Mouse (Mus musculus) mature B cell (primary cell): Measurements from ENCODE around the gene Kri1.
"Not testable (repeated sequence)": the region's sequence is repeated elsewhere in the genome, so short reads cannot be mapped to it uniquely, and the experiment has no call there.

ENCODE experiments used
- in situ Hi-C: fragments of 300-500 bp; cut with MboI; formaldehyde crosslinking; loops from 2 replicates; pipeline ENCODE4 v1.14.3; 2019

Gene Kri1

DNA sequence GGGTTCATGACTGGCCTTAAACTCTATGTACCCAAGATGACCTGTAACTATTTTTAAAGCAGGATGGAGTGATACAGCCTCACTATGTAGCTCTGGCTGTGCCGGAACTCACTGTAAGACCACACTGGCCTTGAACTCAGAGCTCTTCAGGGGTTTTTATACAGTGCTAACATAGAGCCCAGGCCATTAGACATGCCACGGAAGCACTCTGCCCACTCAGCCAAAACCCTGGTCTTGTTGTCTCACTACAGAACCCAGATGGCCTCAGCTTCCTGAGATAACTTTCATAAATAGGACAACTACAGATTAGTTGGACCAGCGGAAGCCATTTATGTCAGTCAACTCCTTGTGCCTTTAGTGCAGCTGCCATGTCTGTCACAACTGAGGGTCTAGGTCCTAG is 13.4 kb downstream of the Kri1 start:
- in situ Hi-C loops, result no loop called here

DNA sequence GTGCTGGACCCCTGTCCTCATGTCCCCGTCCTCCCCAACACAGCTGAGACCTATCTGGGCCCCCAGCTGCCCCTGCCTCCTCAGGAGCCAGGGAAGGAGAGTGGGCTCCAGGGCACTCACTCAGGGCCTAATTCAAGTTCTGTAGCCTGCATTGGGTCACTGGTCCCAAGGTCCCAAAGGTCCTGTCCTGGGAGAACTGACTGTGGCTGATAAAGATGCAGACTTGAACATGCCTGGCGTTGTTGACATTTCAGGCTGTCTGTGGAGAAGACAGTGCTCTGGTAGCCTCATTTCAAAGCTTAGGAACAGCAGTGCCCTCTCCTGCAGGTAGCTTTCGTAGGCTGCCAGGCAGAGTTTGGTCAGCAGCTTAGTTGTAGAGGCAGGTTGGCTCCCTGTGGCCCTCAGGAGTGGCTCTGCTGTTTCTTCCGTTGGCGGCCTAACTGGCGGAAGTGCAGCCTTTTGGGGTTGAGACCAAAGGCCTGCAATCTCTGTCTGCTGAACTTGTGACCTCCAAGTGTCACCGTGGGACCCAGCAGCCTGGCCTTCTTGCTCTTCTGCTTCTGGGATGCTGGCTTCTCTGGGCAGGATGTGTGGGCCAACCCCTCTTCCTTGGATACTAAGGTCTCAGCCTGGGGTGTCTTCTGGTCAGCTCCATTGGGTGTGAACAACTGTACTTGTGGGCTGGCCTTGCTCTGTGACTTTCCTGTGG is 14.1 kb downstream of the Kri1 start:
- in situ Hi-C loops, result no loop called here

DNA sequence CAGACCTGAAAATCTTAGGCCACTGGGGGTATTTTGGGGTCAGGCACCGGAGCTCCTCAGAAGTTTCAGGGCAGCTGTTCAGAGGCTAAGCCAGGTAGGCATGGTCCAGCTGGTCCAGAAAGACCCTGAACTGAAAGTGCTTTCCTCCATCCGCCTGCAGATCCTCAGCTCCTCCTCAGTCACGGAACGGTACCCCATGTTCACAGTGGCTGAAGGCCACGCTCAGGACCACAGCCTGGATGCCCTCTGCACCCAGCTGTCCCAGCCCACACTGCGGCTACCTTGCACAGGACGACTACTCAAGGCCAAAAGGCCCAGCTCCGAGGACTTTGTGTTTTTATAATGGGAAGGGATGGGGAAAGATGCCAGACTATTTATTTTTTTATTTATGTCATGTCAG is 14.7 kb downstream of the Kri1 start:
- in situ Hi-C loops, result no loop called here

DNA sequence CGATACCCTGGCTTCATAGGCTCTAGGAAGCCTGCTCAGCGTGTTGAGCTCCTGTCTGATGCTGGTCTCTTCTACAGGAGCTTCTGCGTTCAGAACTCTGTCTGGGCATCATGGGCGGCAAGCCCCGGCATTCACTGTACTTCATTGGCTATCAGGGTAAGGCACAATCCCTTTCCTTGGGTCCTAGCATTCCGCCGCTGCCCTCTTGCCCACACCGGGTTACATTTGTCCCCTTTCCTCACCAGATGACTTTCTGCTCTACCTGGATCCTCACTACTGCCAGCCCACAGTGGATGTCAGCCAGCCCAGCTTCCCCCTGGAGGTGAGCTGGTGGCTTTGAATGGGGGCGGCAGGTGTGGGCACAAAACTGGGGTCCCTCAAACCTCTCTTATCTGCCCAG is 15.4 kb downstream of the Kri1 start:
- in situ Hi-C loops, result no loop called here

DNA sequence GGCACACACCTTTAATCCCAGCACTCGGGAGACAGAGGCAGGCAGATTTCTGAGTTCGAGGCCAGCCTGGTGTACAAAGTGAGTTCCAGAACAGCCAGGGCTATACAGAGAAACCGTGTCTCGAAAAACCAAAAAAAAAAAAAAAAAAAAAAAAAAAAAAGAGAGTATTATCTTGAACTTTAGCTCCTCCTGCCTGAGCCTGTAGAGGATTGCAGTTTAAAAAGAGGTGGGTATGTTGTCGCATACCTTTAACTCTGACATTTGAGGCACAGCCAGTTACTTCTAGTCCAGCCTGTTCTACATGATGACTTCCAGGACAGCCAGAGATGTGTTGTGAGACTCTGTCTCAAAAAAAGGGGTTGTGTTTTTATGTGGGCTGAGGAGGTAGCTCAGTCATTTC is 18.2 kb downstream of the Kri1 start:
- in situ Hi-C loops, result not testable (repeated sequence)

DNA sequence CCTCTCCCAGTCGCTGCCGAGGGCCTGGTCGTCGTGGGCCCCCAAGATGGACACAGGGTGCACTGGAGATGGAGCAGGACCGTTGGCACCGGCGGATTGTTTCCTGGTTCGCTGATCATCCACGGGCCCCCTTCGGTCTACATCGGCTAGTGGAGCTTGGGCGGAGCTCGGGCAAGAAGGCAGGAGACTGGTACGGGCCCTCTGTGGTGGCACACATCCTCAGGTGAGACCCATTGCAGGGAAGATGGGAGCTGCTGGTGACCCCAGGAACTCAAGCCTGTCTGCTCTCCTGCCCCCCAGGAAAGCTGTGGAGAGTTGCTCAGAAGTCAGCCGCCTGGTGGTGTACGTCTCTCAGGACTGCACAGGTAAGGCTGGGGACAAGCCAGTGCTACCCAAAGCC is 19.5 kb downstream of the Kri1 start:
- in situ Hi-C loops, result no loop called here

DNA sequence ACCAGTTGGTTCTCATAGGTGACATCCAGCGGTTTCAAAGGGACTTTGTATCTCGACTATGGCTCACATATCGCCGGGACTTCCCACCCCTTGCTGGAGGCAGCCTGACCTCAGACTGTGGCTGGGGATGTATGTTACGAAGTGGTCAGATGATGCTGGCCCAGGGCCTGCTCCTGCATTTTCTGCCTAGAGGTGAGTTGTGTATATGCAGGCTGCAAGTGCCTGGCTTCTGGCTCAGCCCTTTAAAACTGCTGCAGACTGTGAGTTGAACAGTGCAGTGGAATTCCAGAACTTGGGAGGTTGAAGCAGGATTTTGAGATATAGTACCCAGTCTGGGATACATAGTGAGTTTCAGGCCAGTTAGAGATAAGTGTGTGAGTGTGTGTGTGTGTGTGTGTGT is 20.9 kb downstream of the Kri1 start:
- in situ Hi-C loops, result no loop called here

DNA sequence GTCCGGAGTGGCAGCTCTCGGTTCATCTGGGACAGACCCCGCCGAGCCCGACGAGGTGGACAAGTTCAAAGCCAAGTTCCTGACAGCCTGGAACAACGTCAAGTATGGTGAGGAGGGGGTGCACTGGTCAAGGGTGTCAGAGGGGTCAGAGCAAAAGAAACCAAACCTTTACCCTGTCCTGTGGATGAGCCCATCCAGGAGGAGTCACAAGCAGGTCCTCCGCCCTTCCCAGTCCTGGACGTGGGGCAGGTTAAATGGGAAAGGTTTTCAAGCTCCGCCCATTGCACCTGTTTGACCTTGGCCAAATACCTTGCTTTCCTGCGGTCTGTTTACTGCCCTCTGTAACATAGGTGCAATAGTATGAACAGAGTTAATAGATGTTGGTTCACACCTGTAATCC is 22.2 kb downstream of the Kri1 start:
- in situ Hi-C loops, result no loop called here

DNA sequence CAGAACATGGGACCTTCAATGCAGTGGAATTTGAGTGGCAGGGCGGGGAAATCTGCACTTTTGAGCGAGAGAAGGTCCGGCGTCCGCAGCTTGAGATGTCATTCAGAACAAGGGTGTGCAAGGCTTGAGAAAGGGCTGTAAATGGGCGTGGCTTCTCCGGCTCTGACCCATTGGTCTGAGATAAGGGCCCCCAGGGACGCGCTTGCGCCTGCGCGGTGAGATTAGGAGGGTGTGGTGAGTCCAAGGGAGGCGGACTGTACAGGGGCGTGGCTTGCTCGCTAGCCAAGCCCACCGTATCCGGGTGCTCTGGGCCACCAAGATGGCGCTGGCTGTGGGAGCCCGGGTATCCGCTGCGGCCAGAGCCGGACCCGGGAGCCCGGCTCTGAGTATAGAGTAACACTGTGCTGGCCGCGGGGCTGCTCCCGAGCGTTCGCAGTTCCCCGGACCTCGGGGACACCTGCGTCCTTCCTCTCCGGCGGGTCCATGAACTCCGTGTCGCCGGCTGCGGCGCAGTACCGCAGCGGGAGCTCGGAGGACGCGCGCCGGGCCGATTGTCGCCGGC is 22.7 kb downstream of the Kri1 start, which contains the start of gene Atg4d:
TSS of gene Atg4d (plus strand) at position 294 of the 562 bp plus-strand sequence.
- in situ Hi-C loops, result no loop called here

DNA sequence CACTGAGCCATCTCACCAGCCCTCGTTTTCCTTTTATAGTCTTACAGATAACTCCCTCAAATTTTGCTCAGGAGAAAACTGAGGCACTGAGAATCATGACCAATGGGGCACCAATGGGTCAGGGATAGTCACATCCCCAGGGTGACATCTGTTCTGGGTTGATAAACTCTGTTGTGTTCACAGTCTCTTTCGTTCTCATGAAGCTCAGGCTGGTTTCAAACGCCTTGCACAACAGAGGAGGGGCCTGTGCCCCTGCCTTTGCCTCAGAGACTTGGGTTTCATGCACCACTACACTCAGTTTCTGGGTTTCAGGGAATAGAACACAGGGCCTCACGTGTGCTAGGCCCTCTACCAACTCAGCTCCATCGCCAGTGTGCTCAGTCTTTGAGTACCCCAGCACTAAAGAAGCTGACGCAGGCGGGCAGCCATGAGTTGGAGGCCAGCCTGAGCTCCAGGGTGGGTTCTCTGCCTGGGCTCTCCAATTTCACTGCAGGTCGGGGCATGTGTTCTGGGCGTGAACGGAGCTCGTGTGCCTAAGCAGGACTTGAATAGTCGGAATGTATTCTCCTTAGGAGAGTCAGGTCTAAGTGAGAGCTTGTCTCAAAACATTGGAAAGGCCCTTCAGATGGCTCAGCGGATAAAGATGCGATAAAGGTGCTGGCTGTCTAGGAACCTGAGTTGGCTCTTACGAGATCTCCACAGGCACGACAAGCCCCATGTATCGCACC is 23.3 kb downstream of the Kri1 start:
- in situ Hi-C loops, result no loop called here

DNA sequence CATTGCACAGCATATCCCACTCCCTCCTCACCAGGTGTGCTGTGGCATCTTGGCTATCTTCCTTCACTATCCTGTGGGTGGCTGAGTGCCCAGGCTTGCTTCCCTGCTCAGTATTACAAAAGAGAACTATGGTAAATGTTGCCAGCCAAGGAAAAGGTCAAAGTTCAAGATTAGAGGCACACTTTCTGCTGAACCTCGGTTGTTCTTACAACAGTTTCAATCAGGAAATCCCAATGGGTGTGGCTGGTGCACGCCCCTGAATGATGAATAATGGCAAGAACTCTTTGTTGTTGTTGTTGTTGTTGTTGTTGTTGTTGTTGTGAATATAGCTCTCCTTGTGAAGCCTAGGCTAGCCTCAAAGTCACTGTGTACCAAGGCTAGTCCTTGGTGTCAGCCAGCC is 25.9 kb downstream of the Kri1 start:
- in situ Hi-C loops, result no loop called here

DNA sequence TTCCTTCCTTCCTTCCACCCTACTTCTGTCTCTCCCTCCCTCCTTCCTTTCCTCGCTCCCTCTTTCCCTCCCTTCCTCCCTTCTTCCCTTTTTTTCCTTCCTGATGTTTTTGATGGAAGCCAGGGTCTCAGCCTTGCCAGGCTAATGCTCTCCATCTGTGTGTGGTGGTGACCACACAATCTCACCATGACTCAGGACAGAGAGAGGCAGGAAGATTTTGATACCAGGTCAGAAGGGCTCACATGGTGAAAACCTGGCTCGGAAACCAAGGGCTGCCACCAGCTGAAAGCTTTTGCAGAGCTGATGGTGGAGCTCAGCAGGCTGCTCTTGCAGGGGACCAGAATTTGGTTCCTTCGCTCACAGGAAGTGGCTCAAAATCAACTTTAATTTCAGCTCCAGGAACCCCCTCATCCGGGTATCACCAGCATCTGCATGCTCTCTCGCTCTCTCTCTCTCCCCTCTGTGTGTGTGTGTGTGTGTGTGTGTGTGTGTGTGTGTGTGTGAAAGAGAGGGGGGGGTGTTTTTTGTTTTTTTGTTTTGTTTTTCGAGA is 27.2 kb downstream of the Kri1 start:
- in situ Hi-C loops, result no loop called here

DNA sequence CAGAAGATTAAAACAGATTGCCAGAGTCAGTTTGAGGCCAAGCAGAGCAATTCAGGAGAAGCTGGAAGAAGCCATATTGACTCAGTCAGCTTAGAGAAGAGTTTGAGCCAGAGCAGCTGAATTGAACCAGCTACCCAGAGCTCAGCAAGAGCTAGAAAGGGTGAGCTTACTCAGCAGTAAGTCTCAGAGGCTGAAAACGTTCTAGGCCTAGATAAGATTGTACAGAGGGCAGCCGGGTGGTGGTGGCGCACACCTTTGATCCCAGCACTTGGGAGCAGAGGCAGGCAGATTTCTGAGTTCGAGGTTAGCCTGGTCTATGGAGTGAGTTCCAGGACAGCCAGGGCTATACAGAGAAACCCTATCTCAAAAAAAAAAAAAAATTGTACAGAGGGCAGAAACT is 31.4 kb downstream of the Kri1 start:
- in situ Hi-C loops, result not testable (repeated sequence)

DNA sequence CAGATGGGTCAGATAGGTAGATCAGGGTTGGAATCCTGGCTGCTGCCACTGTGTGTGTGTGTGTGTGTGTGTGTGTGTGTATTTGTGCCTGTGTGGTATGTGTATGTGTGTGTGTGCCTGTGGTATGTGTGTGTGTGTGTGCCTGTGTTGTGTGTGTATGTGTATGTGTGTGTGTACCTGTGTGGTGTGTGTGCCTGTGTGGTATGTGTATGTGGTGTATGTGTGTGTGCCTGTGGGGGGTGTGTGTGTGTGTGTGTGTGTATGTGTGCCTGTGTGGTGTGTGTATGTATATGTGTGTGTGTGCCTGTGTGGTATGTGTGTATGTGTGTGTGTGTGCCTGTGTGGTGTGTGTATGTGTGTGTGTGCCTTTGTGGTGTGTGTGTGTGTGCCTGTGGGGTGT is 33.1 kb downstream of the Kri1 start:
- in situ Hi-C loops, result no loop called here

DNA sequence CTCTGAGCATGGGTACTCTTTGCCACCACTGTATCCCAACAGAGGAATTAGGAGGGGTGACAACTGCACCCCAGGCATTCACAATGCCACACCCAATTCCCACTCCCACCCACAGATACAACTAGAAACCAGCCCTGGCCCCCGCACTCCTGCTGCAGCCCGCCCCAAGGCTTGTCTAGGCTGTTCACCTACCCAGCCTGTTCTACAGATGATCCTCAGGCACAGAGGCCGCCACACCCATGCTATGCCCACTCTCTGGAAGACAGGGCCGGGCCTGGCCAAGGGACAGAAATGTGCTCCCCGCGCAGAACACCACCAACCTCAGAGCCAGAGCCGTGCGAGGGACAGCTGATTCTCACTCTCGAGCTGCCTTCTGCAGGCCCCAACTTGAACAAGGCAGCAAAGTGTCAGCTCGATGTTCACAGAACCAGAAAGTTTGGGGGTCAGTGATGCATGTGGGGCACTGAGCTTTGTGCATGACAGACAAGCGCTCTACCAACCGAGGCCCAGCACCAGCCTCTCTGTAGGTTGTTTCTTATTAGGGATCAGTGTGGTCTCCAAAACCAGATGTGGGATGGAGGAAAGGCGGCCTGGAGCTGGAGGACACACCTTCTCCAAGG is 36.5 kb downstream of the Kri1 start:
- in situ Hi-C loops, result no loop called here

DNA sequence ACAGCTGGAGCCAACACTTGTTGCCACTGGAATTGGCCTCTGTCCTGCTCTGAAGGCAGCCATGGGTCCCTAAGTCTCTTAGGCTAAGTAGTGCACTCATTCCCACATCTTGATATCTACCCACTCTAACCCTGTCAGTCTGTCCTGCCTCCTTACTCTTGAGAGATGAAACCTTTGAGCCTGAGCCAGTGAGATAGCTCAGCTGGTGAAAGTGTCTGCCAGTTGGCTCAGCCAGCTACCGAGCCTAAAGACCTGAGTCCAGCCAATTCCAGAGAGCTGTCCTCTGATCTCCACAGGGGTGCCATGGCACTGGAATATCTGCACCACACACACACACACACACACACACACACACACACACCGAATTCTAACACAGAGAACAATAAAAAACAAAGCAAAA is 37.3 kb downstream of the Kri1 start:
- in situ Hi-C loops, result no loop called here

DNA sequence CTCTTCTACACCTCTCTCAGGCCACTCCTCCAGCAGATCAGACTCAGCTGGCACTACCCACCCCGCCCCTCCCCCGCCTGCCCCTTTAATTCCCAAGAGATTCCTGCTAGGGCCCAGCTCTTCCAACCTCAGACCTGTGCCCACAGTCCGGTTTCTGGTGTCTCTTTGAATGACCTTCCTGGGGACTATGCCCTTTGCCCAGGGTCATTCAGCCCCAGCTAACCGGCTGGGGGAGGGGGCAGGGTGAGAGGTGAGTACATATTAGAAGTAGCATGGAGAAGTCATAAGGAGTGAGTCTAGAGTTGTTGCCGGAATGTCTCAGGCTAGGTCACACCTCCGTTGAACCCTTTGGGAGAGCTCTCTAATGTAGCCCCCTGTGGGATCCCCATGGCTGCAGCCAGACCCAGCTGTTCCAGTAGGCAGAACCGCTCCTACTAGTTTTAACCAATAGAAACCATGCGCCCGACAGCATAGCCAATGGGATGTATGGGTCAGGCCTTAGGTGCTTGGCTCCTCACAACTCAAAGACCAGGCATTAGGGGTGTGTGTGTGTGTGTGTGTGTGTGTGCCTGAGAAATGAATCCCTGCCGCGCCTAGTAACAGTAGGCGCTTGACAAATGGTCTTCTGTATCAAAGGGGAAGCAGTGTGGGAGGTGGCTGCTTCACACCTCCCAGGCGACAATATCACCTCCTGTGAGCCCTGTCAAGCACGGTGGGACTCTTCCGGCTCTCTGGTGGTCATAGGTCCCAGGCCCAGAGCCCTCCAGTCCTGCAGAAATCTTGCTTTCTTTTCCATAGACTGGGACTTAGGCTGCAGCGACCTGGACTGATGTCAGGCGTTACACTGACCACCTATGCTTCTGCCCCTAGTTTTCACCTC is 37.9 kb downstream of the Kri1 start:
- in situ Hi-C loops, result no loop called here

DNA sequence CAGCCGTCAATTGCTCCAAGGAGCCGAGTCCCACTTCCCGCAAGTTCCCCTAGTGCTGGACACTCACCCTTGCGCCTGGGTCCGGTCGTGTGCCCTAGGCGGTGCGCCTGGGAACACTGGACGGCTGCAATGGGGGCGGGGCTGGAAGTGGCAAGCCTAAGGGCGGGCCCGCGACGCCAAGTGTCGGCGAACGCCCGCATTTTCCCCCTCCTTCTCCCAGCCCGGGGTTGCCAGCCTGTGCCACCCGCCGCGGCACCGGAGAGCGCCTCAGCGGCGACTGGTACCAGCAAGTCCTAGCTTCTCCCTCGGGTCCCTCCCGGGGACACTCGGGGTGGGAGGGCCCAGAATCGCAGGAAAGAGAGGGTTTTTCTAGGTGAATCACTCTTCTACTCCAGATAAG is 39.4 kb downstream of the Kri1 start, which contains the start of gene S1pr5:
TSS of gene S1pr5 (minus strand) at position 118 of the 400 bp plus-strand sequence.
- in situ Hi-C loops, result no loop called here

DNA sequence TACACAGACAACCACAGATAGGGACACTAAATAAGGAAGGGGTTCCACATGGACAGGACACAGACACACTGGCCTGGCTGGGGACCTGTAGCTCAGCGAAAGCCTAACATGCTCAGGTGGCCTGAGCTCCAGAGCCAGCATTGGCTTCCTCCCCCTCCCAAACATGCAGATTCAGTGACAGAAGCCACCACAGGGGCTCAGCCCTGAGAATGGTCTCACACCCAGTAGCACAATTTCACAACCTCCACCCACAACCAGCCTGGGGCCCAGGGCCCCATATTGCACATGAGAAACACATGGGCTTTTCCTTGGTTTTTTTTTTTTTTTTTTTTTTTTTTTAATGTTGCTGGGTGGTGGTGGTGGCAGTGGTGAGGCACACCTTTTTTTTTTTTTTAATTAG is 41.4 kb downstream of the Kri1 start:
- in situ Hi-C loops, result no loop called here

DNA sequence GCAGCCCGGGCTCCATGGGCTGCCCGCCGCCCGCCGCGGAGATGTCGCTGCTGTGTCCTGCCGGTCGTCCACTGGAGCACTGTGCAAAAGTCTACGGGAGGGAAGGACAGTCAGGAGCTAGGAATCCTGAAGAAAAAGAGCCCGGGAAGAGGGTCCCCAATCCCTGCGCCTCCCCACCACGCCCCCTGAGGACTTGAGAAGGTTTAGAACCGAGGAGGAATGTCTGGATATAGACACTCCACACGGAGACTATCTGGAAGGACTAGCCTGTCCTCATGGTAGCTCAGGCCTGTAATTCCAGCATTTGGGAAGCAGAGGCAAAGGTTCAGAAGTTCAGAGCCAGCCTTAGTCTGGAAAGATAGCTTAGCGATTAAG is 42.7 kb downstream of the Kri1 start:
- in situ Hi-C loops, result no loop called here

DNA sequence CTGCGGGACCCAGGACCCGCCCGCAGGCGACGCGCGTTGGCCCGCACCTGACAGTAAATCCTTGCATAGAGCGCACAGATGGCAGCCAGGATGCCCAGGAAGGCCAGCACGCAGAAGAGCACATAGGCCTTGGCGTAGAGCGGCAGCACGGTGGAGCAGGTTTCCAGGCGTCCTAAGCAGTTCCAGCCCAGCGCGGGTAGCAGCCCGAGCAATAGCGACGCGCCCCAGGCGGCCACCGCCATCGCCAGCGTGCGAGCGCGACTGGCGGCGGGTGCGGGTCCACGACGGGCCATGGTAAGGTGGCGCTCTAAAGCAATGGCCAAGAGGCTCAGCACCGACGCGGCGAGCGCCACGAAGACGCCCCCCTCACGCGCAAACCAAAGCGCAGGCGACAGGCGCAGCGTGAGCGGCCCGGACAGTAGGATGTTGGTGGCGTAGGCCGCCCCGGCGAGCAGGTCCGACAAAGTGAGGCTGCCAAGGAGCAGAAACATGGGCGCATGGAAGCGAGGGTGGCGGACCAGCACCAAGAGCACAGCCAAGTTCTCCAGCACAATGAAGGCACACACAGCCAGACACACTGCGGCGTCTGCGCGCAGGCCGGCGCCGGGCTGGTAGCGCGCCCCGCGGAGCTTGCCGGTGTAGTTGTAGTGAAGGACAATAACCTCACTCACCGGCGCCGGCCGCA is 43.2 kb downstream of the Kri1 start:
- in situ Hi-C loops, result no loop called here
